Mouse (Mus musculus): ENCODE data around the gene Oscar.
A peak's percentile ranks its signal among the peaks of the same experiment; 100 is the strongest.
"Not testable (repeated sequence)": the region's sequence is repeated elsewhere in the genome, so short reads cannot be mapped to it uniquely, and the experiment has no call there.

Gene Oscar

DNA sequence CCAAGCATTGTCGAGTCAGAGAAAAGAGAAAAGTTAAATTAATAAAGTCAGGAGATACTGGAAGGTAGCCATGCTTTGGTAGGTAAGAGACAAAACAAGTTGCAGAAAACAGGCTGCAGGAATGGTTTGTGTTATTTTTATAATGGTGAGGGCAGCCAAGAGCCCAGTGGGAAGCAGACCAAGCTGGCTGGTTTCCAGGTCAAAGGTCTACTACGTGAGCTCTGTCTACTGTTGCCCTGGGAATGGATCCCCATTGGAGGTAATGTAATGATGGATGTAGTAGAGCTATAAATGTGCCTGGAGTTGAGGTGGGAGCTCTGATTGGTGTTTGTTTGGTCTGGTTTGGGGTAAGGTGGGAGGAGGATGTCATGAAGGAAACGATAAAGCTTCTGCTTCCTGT, 6.9 kb downstream of the Oscar start:
- DNase-seq, result no peak

DNA sequence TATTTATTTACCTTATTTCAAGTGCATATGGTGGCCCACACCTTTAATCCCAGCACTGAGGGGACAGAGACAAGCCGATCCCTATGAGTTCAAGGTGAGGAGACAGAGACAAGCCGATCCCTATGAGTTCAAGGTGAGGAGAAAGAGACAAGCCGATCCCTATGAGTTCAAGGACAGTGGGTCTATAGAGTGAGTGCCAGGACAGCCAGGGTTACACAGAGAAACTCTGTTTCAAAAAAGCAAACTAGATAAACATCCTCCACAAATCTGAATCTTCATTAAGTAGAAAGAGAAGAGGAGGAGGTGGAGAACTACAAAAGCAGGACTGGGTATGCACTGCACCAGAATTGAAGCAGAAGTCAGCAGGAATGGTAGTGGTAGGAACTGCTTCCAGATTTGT, 7.3 kb downstream of the Oscar start:
- no peak for DNase-seq

DNA sequence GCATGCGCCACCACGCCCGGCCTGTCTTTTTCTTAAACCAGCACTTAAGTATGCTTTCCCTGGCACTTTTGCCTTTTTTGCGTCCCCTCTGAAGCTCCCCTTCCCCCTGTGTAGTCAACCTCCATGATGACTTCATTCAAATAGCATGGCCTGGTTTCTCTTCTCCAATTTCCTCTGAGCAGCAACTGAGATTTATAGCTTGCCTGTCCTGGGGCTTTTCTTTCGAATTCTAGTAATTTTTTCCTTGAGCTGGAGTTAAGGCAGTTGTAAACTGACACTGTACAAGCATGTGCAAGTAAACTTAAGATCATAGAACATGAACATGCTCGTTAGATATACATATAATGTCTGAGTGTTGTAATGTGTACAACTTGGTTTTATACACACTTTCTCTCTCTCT, 8.6 kb downstream of the Oscar start:
- DNase-seq, result no peak

DNA sequence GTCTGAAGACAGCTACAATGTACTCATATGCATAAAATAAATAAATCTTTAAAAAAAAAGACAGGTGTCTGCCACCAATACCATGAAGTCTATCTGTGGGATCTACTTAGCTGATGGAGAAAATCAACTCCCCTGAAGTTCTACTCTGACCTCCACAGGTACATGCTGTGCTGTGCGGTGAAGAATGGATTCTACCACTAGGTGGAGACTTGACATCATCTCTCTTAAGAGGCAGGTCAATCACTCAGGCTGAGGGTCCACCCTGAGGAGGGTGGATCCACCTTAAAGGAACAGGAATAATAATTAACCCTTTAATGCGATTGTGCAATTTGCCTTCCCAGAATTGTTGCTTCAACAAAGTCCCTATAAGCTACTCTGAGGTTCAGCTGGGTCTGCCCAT, 9.2 kb downstream of the Oscar start:
- DNase-seq, result no peak

DNA sequence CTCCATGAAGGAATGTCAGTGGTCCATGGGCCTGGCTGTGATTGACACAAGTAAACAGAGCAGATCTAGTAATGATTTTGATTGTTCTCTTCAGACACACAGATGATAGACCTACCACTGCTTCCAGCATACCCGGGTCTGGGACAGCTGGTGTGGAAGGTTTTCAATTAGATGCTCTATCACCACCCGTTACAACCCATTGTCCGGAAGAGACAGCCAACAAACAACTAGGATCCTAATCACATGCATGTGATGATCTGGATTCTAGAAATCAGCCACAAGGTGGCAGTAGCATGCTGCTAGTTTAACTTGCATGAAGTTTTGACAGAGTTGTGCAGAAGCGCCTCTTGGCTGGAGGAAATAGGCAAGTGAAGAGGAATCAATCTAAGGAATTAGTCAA, 14.8 kb downstream of the Oscar start:
- DNase-seq, result peak; percentile 56 to 57

DNA sequence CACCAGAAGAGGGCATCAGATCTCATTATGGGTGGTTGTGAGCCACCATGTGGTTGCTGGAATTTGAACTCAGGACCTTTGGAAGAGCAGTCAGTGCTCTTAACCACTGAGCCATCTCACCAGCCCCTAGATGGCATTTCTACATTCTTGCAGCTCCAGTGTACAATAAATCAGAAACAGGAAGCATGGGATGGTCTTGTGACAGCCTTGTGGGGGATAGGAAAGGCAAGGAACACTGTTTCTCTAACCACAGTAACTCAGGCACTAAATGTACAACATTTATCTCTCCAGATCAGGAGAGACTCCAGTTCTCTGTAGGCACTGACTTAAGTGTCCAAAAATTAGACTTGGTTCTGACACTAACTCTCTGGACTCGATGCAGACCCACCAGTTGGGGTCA, 18.2 kb downstream of the Oscar start:
- not testable (repeated sequence) for DNase-seq

DNA sequence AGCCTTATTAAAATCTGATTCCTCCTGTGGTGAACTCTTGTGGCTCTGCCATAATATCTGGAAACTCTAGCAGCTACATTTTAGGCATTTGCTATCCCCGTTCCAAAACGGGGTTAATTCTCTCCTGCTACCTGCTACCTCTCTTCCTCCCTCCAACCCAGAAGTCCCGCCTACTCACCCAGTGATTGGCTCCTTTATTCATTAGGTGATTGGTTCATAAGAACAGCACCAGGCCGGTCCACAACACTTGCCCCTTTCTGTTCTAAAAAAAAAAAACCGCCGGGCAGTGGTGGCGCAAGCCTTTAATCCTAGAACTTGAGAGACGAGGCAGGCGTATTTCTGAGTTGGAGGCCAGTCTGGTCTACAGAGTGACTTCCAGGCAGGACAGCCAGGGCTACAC, 20.8 kb downstream of the Oscar start:
- DNase-seq, result no peak

DNA sequence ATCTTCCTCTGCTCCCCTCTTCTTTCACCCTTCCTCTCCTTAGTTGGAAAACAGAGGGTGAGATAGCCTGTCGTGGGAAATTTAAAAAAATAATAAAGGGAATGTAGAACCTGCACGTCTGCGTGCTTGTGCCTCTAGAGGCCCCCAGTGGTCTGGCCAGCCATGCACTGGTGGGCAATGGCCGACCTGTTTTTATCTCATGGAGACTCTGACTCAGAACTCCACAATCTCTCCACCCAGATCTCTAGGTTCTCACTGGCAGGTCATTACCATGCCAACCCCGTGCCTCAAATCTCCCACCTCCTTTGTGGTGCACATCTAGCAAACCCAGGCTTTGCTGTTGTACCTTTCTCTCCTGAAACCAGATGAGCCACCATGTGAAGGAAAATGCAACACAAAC, 21.3 kb downstream of the Oscar start:
- DNase-seq, result no peak

DNA sequence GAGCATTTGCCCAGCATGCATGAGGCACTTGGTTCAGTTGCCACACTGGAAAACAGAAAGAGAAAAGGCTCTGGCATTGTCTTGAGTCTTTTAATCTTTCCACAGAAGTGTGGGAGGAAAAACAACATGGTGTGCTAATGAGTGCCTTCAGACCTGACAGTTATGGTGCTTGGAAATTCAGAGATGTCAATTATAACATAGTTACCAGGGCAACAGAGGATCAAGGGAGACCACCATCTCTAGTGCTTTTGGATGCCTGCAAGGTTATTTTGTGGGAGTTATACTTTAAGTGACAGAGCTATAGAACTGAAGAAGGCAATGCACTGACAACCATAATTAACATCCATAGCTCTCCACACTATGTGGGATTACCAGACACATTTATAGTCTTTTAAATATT, 22.1 kb downstream of the Oscar start:
- DNase-seq, result no peak

DNA sequence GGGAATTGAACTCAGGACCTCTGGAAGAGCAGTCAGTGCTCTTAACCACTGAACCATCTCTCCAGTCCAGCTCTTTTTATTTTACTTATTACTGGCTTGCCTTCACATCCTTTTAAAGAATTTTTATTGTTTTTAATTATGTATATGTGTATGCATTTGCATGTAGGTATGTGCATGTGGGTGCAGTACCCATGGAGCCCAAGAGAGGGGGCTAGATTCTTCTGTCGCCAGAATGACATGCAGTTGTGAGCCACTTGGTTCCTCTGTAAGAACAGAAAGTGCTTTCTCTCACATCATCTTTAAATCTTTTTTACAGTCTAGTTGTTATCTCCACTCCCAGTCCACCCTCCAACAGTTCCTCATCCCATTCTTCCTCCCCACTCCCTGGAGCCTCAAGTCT, 24.4 kb downstream of the Oscar start:
- no peak for DNase-seq

DNA sequence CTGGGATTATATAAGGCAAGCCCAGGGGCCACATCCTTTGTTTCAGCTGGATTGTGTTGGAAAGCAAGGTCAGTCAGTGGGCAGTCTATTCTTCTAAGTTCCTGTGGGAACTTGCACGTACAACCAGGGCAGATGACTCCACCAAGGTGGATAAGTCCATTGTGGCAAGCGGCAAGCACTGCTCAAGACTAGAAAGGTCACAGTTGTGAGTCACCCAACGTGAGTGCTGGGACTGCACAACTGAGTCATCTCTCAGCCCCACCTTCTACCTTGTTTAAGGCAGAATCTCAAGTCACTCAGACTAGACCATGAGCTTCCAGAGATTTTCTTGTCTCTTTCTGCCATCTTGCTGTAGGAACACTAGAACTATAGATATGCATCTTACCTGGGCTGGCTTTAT, 25.4 kb downstream of the Oscar start:
- no peak for DNase-seq

DNA sequence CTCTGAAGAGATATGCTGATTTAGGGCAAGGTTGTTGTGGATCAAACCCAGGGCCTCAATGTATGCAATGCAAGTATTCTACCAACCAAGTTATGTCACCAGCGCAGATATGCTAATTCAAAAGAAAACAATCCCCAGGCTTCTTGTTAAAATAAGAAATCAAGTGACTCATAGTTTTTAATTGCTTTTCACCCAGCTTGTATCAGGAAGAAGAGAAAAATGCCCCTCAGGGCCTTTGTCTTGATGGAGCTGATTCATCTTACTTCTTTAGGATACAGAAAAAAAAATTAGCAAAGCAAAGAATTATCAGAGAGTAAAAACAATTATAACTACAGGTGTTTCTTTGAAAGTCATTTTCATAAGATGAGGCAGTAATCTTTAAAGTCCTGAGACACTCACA, 28.7 kb downstream of the Oscar start:
- no peak for DNase-seq

DNA sequence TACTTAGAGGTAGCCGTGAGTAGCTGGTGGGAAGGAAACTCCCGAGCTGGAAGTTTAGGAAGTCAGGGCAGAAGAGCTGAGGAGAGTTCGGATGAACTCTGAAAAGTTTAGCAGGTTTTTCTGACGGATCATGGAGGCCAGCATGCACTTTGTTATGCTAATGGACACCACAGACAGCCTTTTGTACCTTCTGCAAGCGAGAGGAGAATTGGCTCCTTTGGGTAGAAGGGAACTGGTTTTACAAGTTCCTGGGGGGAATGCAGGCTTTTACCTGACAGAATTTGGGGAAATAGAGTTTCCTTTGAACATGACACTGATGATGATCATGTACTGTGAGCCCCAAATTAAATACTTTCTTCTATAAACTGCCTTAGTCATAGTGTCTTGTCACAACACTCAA, 29.7 kb downstream of the Oscar start:
- no peak for DNase-seq

DNA sequence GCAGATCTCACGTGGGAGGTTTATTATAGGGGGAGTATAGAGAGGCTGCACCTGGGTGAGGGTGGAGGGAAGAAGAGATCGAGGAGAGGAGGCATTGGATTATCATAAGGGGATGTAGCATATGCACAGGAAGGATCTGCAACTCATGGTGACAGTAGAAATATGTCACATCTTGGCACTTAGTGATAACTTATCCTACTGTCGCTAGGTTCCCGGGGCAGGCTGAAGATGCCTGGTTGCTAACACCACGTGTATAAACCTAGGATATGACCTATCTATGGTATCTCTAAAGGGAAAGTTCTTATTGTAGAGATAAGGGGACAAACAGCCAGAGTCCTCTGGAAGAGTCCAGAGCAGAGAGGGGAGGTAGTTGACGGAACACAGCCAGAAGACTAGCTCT, 30.2 kb downstream of the Oscar start:
- DNase-seq, result no peak

DNA sequence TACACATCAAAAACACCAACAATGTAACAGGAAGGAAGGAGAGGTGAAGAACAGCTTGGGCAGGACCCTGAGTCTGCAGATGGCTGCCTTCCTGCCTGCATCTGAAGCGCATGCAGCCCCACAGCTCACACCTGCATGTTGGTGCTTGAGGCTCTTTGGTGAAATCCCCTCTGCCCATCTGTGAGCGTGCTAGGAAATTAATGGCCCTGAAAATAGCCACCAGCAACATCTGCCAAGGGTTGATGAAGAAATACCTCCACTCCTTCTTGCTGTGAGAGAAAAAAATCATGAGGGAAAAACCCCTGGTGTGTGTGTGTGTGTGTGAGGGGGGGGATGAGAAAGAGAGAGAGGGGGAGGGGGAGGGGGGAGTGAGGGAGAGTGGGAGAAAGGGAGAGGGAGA, 35.9 kb downstream of the Oscar start:
- no peak for DNase-seq

DNA sequence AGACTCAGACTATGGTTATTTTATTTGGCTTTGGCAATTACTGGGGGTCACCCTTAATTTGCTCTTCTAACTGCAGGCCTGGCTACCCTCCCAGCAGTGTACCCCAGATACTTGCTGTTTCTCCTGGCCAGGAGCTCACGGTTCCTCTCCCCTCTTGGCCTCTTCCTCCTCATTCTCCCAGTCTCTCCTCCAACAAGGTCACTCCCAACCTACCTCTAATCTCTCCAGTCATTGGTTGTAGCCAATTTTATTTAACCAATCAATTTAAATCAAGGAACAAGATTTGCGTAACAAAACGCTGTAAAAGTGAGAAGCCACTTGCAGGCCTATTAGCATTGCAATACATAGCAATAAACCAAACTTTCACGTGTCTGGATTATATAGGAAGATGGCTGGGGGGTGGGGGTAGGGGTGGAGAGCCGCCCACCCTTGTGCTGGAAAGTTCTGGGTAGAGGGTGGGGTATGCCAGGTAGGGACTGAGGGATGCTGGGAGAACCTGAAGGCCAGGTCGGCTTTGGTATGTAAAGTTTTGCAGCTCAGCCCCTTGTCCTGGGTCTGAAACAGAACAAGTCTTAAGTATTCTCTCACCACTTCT, 36.9 kb downstream of the Oscar start:
- no peak for DNase-seq

DNA sequence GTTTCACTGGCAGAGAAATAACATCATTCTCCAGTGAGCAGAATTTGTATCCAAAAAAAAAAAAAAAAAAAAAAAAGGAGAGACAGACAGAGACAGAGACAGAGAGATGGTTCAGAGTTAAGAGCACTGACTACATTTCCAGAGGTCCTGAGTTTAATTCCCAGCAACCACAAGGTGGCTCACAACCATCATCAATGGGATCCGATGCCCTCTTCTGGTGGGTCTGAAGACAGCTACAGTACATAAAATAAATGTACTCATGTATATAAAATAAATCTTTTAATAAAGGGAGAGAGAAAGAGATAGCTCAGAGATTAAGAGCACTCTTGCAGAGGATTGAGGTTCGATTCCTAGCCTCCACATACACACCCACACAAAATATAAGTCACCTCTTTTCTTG, 37.8 kb downstream of the Oscar start:
- DNase-seq, result no peak

DNA sequence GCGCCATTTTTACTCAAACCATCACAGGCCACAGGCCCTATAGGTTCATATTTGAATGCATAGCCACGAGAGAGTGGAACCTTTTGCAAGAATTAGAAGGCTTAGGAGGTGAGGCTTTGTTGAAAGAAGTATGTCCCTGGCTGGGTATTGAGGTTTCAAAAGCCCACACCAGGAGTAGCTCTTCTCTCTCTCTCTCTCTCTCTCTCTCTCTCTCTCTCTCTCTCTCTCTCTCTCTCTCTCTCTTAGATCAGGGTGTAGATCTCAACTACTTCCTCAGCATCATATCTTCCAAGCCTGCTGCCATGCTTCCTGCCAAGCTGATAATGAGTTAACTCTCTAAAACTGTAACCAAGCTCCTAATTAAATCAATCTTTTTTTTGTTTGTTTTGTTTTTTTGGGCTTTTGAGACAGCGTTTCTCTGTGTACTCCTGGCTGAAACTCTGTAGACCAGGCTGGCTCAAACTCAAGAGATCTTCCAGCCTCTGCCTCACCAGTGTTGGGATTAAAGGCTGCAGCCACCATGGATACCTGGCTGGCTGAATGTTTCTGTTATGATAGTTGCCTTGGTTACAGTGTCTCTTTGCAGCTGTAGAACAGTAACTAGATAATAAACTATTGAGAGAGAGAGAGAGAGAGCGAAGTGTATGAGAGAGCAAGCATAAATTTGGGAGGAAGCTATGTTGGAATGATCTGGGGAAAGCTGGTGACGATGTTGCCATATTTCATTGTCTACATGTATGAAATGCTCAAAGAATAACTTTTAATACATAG, 39.4 kb downstream of the Oscar start:
- DNase-seq, result no peak

DNA sequence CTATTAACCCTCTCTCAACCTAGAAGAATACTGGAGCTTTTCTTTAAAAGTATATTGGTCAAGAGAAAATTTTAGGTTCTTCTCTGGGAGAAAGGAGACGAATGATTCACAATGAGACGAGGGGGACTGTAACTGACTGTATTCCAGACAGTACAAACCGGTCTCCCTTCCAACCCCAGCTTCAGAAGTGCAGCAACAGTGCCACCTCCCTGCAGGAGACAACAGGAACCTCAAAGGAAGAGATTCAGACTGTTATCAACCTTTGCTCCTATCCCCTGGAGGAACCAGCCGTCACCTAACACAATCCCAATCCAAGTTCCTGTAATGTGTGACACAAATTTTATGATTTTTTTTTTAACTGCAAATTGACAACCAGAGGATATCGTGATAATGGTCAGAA, 41.7 kb downstream of the Oscar start:
- DNase-seq, result no peak

DNA sequence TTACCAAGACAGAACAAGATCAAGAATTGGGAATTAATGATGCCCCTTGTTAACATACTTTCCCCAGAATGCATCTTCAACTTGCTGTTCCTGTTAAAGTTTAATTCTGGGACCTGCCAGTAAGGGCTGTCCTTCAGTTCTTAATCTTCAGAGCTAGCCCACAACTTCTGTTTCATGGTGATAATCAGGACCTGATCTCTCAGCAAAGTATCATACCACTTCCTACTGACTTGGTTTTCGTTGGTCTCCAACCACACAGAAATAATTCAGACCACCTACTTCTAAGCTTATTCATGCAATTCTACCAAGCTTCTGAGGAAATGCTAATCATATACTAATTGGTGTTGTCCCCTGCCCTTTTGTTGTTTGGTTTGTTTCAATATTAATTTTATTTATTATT, 44.1 kb downstream of the Oscar start:
- no peak for DNase-seq

DNA sequence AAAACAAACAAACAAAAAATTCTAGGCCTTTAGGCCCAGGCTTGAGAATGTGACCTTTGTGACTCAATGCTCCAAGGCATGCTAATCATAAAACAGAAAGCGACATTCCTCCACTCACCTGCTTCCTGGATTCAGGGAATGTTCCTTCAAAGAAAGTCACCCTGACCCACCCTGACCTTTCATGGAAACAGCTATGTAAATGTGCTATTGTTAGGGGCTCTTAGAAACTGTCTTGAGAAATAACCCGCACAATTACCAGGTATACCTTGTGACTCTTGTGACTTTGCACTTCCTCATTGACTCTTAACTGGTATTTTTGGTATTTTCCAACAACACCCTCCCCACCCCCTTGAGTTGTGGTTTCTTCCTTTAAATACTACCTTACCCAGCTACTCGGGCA, 45.4 kb downstream of the Oscar start:
- DNase-seq, result not testable (repeated sequence)

DNA sequence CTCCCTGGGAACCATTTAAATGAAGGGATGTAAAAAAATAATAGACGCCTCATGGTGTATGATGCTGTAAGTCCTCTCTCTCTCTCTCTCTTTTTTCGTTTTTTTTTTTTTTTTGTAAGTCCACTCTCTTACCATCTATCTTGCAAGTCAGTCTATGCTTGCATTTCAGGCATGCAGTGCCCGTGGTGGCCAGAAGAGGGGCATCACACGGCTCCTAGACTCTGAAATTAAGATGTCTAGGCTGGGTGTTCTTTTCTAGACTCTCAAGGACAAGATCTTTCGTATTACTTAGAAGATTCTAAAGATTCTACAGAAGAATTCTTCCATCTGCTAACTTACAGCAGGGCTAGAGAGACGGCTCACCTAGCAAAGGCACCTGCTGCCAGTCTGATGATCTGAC, 46.2 kb downstream of the Oscar start:
- no peak for DNase-seq

DNA sequence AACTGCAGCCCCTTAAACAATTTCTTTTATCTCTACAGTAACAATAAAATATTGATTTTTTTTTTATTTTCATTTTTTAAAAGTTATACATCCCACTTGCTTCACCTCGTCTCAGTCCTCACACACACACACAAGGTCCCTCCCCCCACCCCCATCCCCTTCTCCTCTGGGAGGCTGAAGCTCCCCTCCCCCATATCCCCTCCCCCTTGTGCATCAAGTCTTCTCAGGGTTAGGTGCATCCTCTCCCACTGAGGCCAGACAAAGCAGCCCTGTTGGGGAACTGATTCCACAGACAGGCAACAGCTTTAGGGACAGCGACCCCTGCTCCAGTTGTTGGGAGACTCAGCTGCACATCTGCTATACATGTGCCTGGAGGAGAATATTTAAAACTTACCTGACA, 48.6 kb downstream of the Oscar start:
- no peak for DNase-seq

Measured in cerebellum, adult 18-20 months (tissue).